Comparison of ENCODE assay signal across 11 mouse cellular contexts in genomic region chr1:51647955-51648354, GRCm38 (mm10).
A peak's percentile ranks its signal among the peaks of the same experiment; 100 is the strongest.
DNase-seq lines count a peak whose midpoint lies in the region.
"Had no signal": no experiment of that assay in that cellular context is flagged by ENCODE, and none has a peak within 500 bp of the region (broad histone marks: within the 10 kb centered on the region; RNA-seq: fewer than 3 reads in every experiment).

No protein-coding gene starts in this region.

- intact Hi-C loops in gastrocnemius, postnatal 36 days (cut with DNase I), result loop anchor here (10.0 kb wide), 1 partner anchor 447 kb away; no protein-coding TSS in a partner anchor

- DNase-seq in gastrocnemius, adult 18-20 months (ENCODE audit: low spot score), result peak; percentile 72
- no peak for DNase-seq in gastrocnemius, postnatal 4 days (ENCODE audit: low spot score in 2 of 2)
- DNase-seq in adrenal gland, postnatal 10 days, result peak; percentile 70
- DNase-seq in gastrocnemius, postnatal 36 days, result peak; percentile 41 to 58
- peak; percentile 61 for DNase-seq in lung, postnatal 10 days
- DNase-seq in spleen, adult 12 weeks (ENCODE audit: low spot score), result no peak
- DNase-seq in cerebellum, adult 9-10 months, result no peak
- no peak for DNase-seq in thymus, postnatal 25 days
- DNase-seq: kidney, postnatal 10 days; right cerebral cortex, postnatal 25 days; thymus, adult 2 months had no signal

Comparison
In these comparisons a context has a peak if more than half of its experiments do, and no peak if none do; other contexts are left out.
1. DNase-seq: peak in gastrocnemius, adult 18-20 months (single experiment), adrenal gland, postnatal 10 days (single experiment), gastrocnemius, postnatal 36 days (2 of 2) and lung, postnatal 10 days (single experiment); none in gastrocnemius, postnatal 4 days (0 of 2), spleen, adult 12 weeks (single experiment), cerebellum, adult 9-10 months (single experiment) and thymus, postnatal 25 days (single experiment).